Mouse (Mus musculus) MEL (cell line): ENCODE data around the gene Lamb1. TPM values are rescaled to one million over a fixed set of nuclear protein-coding genes. Genes with fewer than 3 reads are reported as not detected.

Experiments
- DNase-seq: peaks from one replicate; pipeline ENCODE4 v3.0.0; 2011; ENCODE audit warnings: low read depth, low spot score
- H3K27ac ChIP-seq: 2 replicates; pipeline ENCODE4 v1.5.1; 2012; ENCODE audit warnings: low read depth, mild to moderate bottlenecking, control low read depth, low read length, moderate library complexity; ENCODE audit not compliant: control insufficient read depth
- H3K27me3 ChIP-seq, 2 experiments: fragments of 150-350 bp in 1 of 2; sonication (generic) in 1 of 2; 2 replicates each; pipeline ENCODE4 v1.6.1; 2012; ENCODE audit warnings: low read length in 2 of 2, mild to moderate bottlenecking in 2 of 2, improper control_type of control experiment in 1 of 2, moderate library complexity in 1 of 2; ENCODE audit not compliant: insufficient read depth in 2 of 2, control insufficient read depth in 1 of 2
- H3K36me3 ChIP-seq, 2 experiments: 2 replicates each; pipeline ENCODE4 v1.6.1; 2012 to 2014; ENCODE audit warnings: low read length in 2 of 2, improper control_type of control experiment in 1 of 2, inconsistent platforms in 1 of 2, mild to moderate bottlenecking in 1 of 2; ENCODE audit not compliant: insufficient read depth in 2 of 2, control insufficient read depth in 1 of 2
- H3K4me1 ChIP-seq, 2 experiments: fragments of 150-350 bp in 1 of 2; sonication (generic) in 1 of 2; 2 replicates each; pipeline ENCODE4 v1.6.1; 2012; ENCODE audit warnings: low read length in 2 of 2, improper control_type of control experiment in 1 of 2, mild to moderate bottlenecking in 1 of 2; ENCODE audit not compliant: insufficient read depth in 2 of 2, control insufficient read depth in 1 of 2
- H3K4me3 ChIP-seq, 2 experiments: fragments of 150-350 bp in 1 of 2; sonication (generic) in 1 of 2; 2 replicates each; pipeline ENCODE4 v1.5.1; 2012; ENCODE audit warnings: low read depth in 2 of 2, low read length in 2 of 2, mild to moderate bottlenecking in 2 of 2, moderate library complexity in 2 of 2, control low read depth in 1 of 2, improper control_type of control experiment in 1 of 2; ENCODE audit not compliant: control insufficient read depth in 1 of 2, insufficient read depth in 1 of 2
- H3K79me2 ChIP-seq: 2 replicates; pipeline ENCODE4 v1.6.1; 2012; ENCODE audit warnings: mild to moderate bottlenecking, low read length, moderate library complexity; ENCODE audit not compliant: control insufficient read depth, poor library complexity, insufficient read depth
- H3K9ac ChIP-seq: 2 replicates; pipeline ENCODE4 v1.6.1; 2012; ENCODE audit warnings: low read depth, mild to moderate bottlenecking, control low read depth, low read length, moderate library complexity; ENCODE audit not compliant: control insufficient read depth, poor library complexity, severe bottlenecking
- H3K9me3 ChIP-seq: fragments of 150-350 bp; sonication (generic); replicated peaks from 2 replicates; pipeline ENCODE4 v1.6.1; 2012; ENCODE audit warnings: mild to moderate bottlenecking, low read length, improper control_type of control experiment, moderate library complexity; ENCODE audit not compliant: insufficient read depth
- CHD1 ChIP-seq: IDR thresholded peaks from 2 replicates; pipeline ENCODE4 v1.6.1; 2012; ENCODE audit warnings: low read depth, mild to moderate bottlenecking, inconsistent platforms, low read length, improper control_type of control experiment
- CHD2 ChIP-seq: IDR thresholded peaks from 2 replicates; pipeline ENCODE4 v1.6.1; 2011; ENCODE audit warnings: low read length, improper control_type of control experiment
- CTCF ChIP-seq, 3 experiments: IDR thresholded peaks in 2 of 3; conservative IDR thresholded peaks in 1 of 3; 2 replicates each; pipeline ENCODE4 v1.5.1; 2011 to 2012; ENCODE audit warnings: low read length in 3 of 3, low read depth in 2 of 3, mild to moderate bottlenecking in 2 of 3, improper control_type of control experiment in 1 of 3, inconsistent platforms in 1 of 3, mixed read lengths in 1 of 3, moderate library complexity in 1 of 3; ENCODE audit not compliant: control insufficient read depth in 1 of 3, insufficient read depth in 1 of 3, poor library complexity in 1 of 3, severe bottlenecking in 1 of 3
- E2F4 ChIP-seq: IDR thresholded peaks from 2 replicates; pipeline ENCODE4 v1.6.1; 2011; ENCODE audit warnings: low read depth, low read length, improper control_type of control experiment, borderline replicate concordance
- ELF1 ChIP-seq: IDR thresholded peaks from 2 replicates; pipeline ENCODE4 v1.6.1; 2014; ENCODE audit warnings: low read depth, mild to moderate bottlenecking, inconsistent platforms, low read length, improper control_type of control experiment, moderate library complexity
- EP300 ChIP-seq, 2 experiments: IDR thresholded peaks; 2 replicates each; pipeline ENCODE4 v1.6.1; 2011; ENCODE audit warnings: improper control_type of control experiment in 2 of 2, low read length in 2 of 2, low read depth in 1 of 2, mild to moderate bottlenecking in 1 of 2
- ETS1 ChIP-seq: IDR thresholded peaks from 2 replicates; pipeline ENCODE4 v1.6.1; 2012; ENCODE audit warnings: low read depth, mild to moderate bottlenecking, inconsistent platforms, low read length, improper control_type of control experiment, moderate library complexity
- GATA1 ChIP-seq: IDR thresholded peaks from 2 replicates; pipeline ENCODE4 v1.6.1; 2011; ENCODE audit warnings: low read depth, low read length, improper control_type of control experiment
- HCFC1 ChIP-seq: IDR thresholded peaks from 2 replicates; pipeline ENCODE4 v1.6.1; 2012; ENCODE audit warnings: low read depth, mild to moderate bottlenecking, inconsistent platforms, low read length, improper control_type of control experiment, moderate library complexity
- MAX ChIP-seq: IDR thresholded peaks from 2 replicates; pipeline ENCODE4 v1.6.1; 2011; ENCODE audit warnings: low read length, improper control_type of control experiment
- MAZ ChIP-seq: IDR thresholded peaks from 2 replicates; pipeline ENCODE4 v1.6.1; 2012; ENCODE audit warnings: low read depth, mild to moderate bottlenecking, inconsistent platforms, low read length, improper control_type of control experiment
- MEF2A ChIP-seq: IDR thresholded peaks from 2 replicates; pipeline ENCODE4 v1.6.1; 2014; ENCODE audit warnings: low read depth, mild to moderate bottlenecking, inconsistent platforms, low read length, improper control_type of control experiment; ENCODE audit not compliant: poor library complexity, insufficient replicate concordance, severe bottlenecking; ENCODE audit errors: extremely low read depth
- MXI1 ChIP-seq: IDR thresholded peaks from 2 replicates; pipeline ENCODE4 v1.6.1; 2011; ENCODE audit warnings: mild to moderate bottlenecking, low read depth, low read length, improper control_type of control experiment
- MYB ChIP-seq: IDR thresholded peaks from 2 replicates; pipeline ENCODE4 v1.6.1; 2011; ENCODE audit warnings: mild to moderate bottlenecking, low read depth, low read length, improper control_type of control experiment
- NELFE ChIP-seq: IDR thresholded peaks from 2 replicates; pipeline ENCODE4 v1.6.1; 2011; ENCODE audit warnings: low read depth, low read length, improper control_type of control experiment
- POLR2A ChIP-seq, 2 experiments: IDR thresholded peaks; 2 replicates each; pipeline ENCODE4 v1.6.1; 2011 to 2012; ENCODE audit warnings: low read length in 2 of 2, mild to moderate bottlenecking in 2 of 2, control low read depth in 1 of 2, improper control_type of control experiment in 1 of 2, low read depth in 1 of 2, moderate library complexity in 1 of 2; ENCODE audit not compliant: control insufficient read depth in 1 of 2, insufficient read depth in 1 of 2, poor library complexity in 1 of 2
- POLR2AphosphoS2 ChIP-seq: IDR thresholded peaks from 2 replicates; pipeline ENCODE4 v1.6.1; 2011; ENCODE audit warnings: low read length, improper control_type of control experiment
- POLR2AphosphoS5 ChIP-seq: IDR thresholded peaks from 2 replicates; pipeline ENCODE4 v1.6.1; 2012; ENCODE audit warnings: low read depth, borderline replicate concordance, mild to moderate bottlenecking, inconsistent platforms, low read length, moderate library complexity, mixed read lengths
- SIN3A ChIP-seq: IDR thresholded peaks from 2 replicates; pipeline ENCODE4 v1.6.1; 2012; ENCODE audit warnings: low read length, improper control_type of control experiment, inconsistent platforms
- SMC3 ChIP-seq: IDR thresholded peaks from 2 replicates; pipeline ENCODE4 v1.6.1; 2011; ENCODE audit warnings: low read depth, low read length, improper control_type of control experiment
- TBP ChIP-seq: IDR thresholded peaks from 2 replicates; pipeline ENCODE4 v1.8.0; 2011; ENCODE audit warnings: low read depth, low read length, improper control_type of control experiment
- TCF12 ChIP-seq: IDR thresholded peaks from 2 replicates; pipeline ENCODE4 v1.6.1; 2014; ENCODE audit warnings: low read depth, mild to moderate bottlenecking, inconsistent platforms, low read length, improper control_type of control experiment, moderate library complexity
- UBTF ChIP-seq: IDR thresholded peaks from 2 replicates; pipeline ENCODE4 v1.6.1; 2012; ENCODE audit warnings: low read depth, mild to moderate bottlenecking, inconsistent platforms, low read length, improper control_type of control experiment, moderate library complexity, borderline replicate concordance; ENCODE audit not compliant: insufficient read depth
- USF2 ChIP-seq, 2 experiments: IDR thresholded peaks; 2 replicates each; pipeline ENCODE4 v1.6.1; 2011 to 2012; ENCODE audit warnings: improper control_type of control experiment in 2 of 2, low read length in 2 of 2, borderline replicate concordance in 1 of 2, inconsistent platforms in 1 of 2, low read depth in 1 of 2, mild to moderate bottlenecking in 1 of 2; ENCODE audit not compliant: insufficient read depth in 1 of 2
- ZC3H11A ChIP-seq: IDR thresholded peaks from 2 replicates; pipeline ENCODE4 v1.6.1; 2012; ENCODE audit warnings: low read depth, mild to moderate bottlenecking, inconsistent platforms, low read length, improper control_type of control experiment
- ZMIZ1 ChIP-seq: IDR thresholded peaks from 2 replicates; pipeline ENCODE4 v1.6.1; 2012; ENCODE audit warnings: low read depth, mild to moderate bottlenecking, inconsistent platforms, low read length, improper control_type of control experiment, moderate library complexity
- polyA plus RNA-seq, 2 experiments: library from polyadenylated mRNA; stranded (reverse) in 1 of 2; unstranded in 1 of 2; fragments of >175 nt in 1 of 2; fragments of >200 nt in 1 of 2; gene quantifications; 2 replicates each; pipeline versions ENCODE4 v1.2.1 to v1.2.4; 2012; ENCODE audit warnings: low replicate concordance in 2 of 2, low read depth in 1 of 2; ENCODE audit not compliant: insufficient read length in 2 of 2, insufficient read depth in 1 of 2, missing spikeins in 1 of 2
- total RNA-seq: library from RNA; depleted of rRNA; stranded (reverse); fragments of 300-350 nt; gene quantifications from 2 replicates; pipeline ENCODE4 v1.2.3, GENCODE M21; 2012

Gene Lamb1
- total and polyA plus RNA-seq, 3 experiments: 0.03 TPM; not detected in 2

DNA sequence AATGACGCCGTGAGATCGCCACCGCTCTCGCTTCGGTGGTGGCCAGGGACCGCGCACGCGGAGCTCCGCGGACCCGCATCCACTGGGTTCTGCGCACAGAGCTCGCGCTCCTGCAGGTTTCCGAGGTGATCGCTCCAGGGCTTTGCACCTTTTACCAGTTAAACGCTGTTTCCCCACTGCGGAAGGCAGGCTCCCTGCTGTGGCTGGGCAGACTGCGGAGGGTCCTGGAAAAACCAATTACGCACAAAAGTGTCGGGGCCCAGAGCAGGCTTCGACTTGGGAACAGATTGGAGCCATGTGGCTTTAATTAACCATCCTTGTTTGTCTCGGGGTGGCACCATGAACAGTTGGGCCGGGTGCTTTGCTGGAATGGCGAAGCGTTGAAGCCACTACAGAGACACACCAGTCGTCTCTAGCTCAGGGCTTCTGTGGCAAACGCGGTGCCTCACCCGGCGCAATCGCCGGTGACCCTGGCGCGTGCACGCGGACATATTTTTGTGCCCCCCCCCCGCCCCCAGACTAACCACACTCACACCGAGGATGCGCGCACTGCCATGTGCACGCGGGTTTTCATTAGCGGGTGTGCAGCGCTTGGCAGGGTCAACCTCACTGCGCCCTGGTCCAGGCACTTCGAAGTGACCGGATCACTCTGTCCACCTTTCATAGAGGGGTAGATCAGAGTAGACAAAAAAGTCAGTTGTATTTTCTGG, 843 bp downstream of the Lamb1 start:
- no peak overlapping the region for H3K4me3 ChIP-seq
- no peaks in the 10 kb centered on the region for H3K79me2 ChIP-seq
- no peak overlapping the region for H3K27ac ChIP-seq
- H3K9me3 ChIP-seq: no peaks in the 10 kb centered on the region
- no peak for DNase-seq
- no peak for TF ChIP-seq SIN3A
- TF ChIP-seq POLR2AphosphoS2: no peak
- no peak for TF ChIP-seq EP300 (IDR thresholded peaks at IDR 0.05; ENCODE audit: low read depth in 1 of 2, low read length in 2 of 2)
- TF ChIP-seq NELFE: no peak
- no peak for TF ChIP-seq E2F4
- TF ChIP-seq GATA1: no peak
- TF ChIP-seq ZMIZ1: no peak
- no peak for TF ChIP-seq ETS1
- TF ChIP-seq TCF12: no peak
- no peak for TF ChIP-seq UBTF
- no peak for TF ChIP-seq POLR2A (IDR thresholded peaks at IDR 0.05; ENCODE audit: control insufficient read depth in 1 of 2, insufficient read depth in 1 of 2, low read depth in 1 of 2, low read length in 2 of 2, poor library complexity in 1 of 2)
- TF ChIP-seq SMC3: no peak
- TF ChIP-seq HCFC1: no peak
- TF ChIP-seq MEF2A: no peak
- no peak for TF ChIP-seq CHD2
- TF ChIP-seq USF2 (IDR thresholded peaks at IDR 0.05; ENCODE audit: borderline replicate concordance in 1 of 2, insufficient read depth in 1 of 2, low read depth in 1 of 2, low read length in 2 of 2): no peak
- no peak for TF ChIP-seq ELF1
- H3K4me1 ChIP-seq: no peaks in the 10 kb centered on the region
- H3K36me3 ChIP-seq: no peaks in the 10 kb centered on the region
- no peak overlapping the region for H3K9ac ChIP-seq
- no peaks in the 10 kb centered on the region for H3K27me3 ChIP-seq

DNA sequence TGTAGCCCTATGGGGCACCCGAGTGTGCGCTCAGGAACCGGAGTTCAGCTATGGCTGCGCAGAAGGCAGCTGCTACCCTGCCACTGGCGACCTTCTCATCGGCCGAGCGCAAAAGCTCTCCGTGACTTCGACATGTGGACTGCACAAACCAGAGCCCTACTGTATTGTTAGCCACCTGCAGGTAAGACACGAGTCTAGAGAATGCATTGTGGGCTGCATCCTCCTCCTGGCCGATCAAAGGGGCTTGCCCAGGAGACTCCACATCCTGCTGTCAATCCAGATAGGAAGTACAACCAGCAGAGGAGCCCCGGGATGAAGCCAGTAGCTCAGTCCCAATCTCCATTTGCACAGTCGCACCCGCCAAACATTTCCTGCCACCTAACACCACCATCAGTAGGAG, 1.7 kb downstream of the Lamb1 start:
- no peaks in the 10 kb centered on the region for H3K4me1 ChIP-seq
- TF ChIP-seq CTCF (IDR thresholded peaks at IDR 0.05 in 2 of 3, conservative IDR thresholded peaks at IDR 0.05 in 1 of 3; ENCODE audit: control insufficient read depth in 1 of 3, insufficient read depth in 1 of 3, low read depth in 2 of 3, low read length in 3 of 3, poor library complexity in 1 of 3, severe bottlenecking in 1 of 3): no peak
- no peak for TF ChIP-seq MXI1
- TF ChIP-seq POLR2AphosphoS5: no peak
- no peak for TF ChIP-seq USF2 (IDR thresholded peaks at IDR 0.05; ENCODE audit: borderline replicate concordance in 1 of 2, insufficient read depth in 1 of 2, low read depth in 1 of 2, low read length in 2 of 2)
- TF ChIP-seq ZC3H11A: no peak
- no peak for TF ChIP-seq POLR2AphosphoS2
- TF ChIP-seq POLR2A (IDR thresholded peaks at IDR 0.05; ENCODE audit: control insufficient read depth in 1 of 2, insufficient read depth in 1 of 2, low read depth in 1 of 2, low read length in 2 of 2, poor library complexity in 1 of 2): no peak
- TF ChIP-seq EP300 (IDR thresholded peaks at IDR 0.05; ENCODE audit: low read depth in 1 of 2, low read length in 2 of 2): no peak
- TF ChIP-seq MYB: no peak
- TF ChIP-seq CHD2: no peak
- no peak for TF ChIP-seq MAX
- no peak for TF ChIP-seq CHD1
- TF ChIP-seq MEF2A: no peak
- no peak for TF ChIP-seq MAZ
- TF ChIP-seq TBP: no peak
- TF ChIP-seq, all 39 proteins: peak for 0
- no peaks in the 10 kb centered on the region for H3K36me3 ChIP-seq
- no peaks in the 10 kb centered on the region for H3K79me2 ChIP-seq
- no peak overlapping the region for H3K9ac ChIP-seq
- no peak for DNase-seq
- H3K4me3 ChIP-seq: no peak overlapping the region
- H3K9me3 ChIP-seq: no peaks in the 10 kb centered on the region
- H3K27me3 ChIP-seq: no peaks in the 10 kb centered on the region
- H3K27ac ChIP-seq: no peak overlapping the region
